Mouse (Mus musculus): ENCODE results near the gene Nmrk2. TPM values are rescaled to one million over a fixed set of nuclear protein-coding genes. Genes with fewer than 3 reads are reported as not detected.
"Not testable (repeated sequence)": the region's sequence is repeated elsewhere in the genome, so short reads cannot be mapped to it uniquely, and the experiment has no call there.

Nmrk2 gene
- polyA plus RNA-seq, 1 experiment, result not detected

GRCm38 (mm10) chr10:81173132-81173531 is 28.7 kb downstream of the Nmrk2 start:
- Histone ChIP-seq H3K4me3 (replicated peaks; ENCODE audit: control insufficient read depth, low read depth, low read length) (peak overlapping the region; percentile 72), H3K27ac (ENCODE audit: control insufficient read depth, insufficient read depth, low read depth, low read length, poor library complexity) (peak overlapping the region; percentile 80), H3K4me1 (ENCODE audit: control insufficient read depth, insufficient read depth, low read length) (peaks cover 7% of the 10 kb centered on the region)
- WGBS, result 6% methylated on average over 21 of the region's 21 CpGs
- TF ChIP-seq CTCF (IDR thresholded peaks at IDR 0.05; ENCODE audit: control insufficient read depth, insufficient read depth, low read length) (peak; percentile 90), POLR2A (IDR thresholded peaks at IDR 0.05; ENCODE audit: borderline replicate concordance, control insufficient read depth, low read depth, low read length) (peak; percentile 66; the same call in 1 of the 2 replicates)

GRCm38 (mm10) chr10:81169411-81169900 is 32.4 kb downstream of the Nmrk2 start:
- H3K27ac ChIP-seq (ENCODE audit: control insufficient read depth, insufficient read depth, low read depth, low read length, poor library complexity); H3K4me1 ChIP-seq (ENCODE audit: control insufficient read depth, insufficient read depth, low read length); H3K4me3 ChIP-seq (replicated peaks; ENCODE audit: control insufficient read depth, low read depth, low read length): not testable (repeated sequence)
- WGBS, result 4% methylated on average over 12 of the region's 14 CpGs

- WGBS, result under 1% methylated on average over 29 of the region's 29 CpGs
- peak overlapping the region; percentile 85 for H3K27ac ChIP-seq (ENCODE audit: control insufficient read depth, insufficient read depth, low read depth, low read length, poor library complexity)
- H3K4me1 ChIP-seq (ENCODE audit: control insufficient read depth, insufficient read depth, low read length), result peaks cover 3% of the 10 kb centered on the region
- TF ChIP-seq CTCF (IDR thresholded peaks at IDR 0.05; ENCODE audit: control insufficient read depth, insufficient read depth, low read length), result no peak; the same call in 1 of the 2 replicates
- TF ChIP-seq POLR2A (IDR thresholded peaks at IDR 0.05; ENCODE audit: borderline replicate concordance, control insufficient read depth, low read depth, low read length), result no peak
- peak overlapping the region; percentile 68 for H3K4me3 ChIP-seq (replicated peaks; ENCODE audit: control insufficient read depth, low read depth, low read length)
Observed at GRCm38 (mm10) chr10:81168521-81169244, 33.2 kb downstream of the Nmrk2 start.

GRCm38 (mm10) chr10:81168087-81168431 is 33.8 kb downstream of the Nmrk2 start:
- WGBS, result under 1% methylated on average over 5 of the region's 5 CpGs
- Histone ChIP-seq H3K27ac (ENCODE audit: control insufficient read depth, insufficient read depth, low read depth, low read length, poor library complexity) (peak overlapping the region; percentile 85), H3K4me1 (ENCODE audit: control insufficient read depth, insufficient read depth, low read length) (peaks cover 1% of the 10 kb centered on the region), H3K4me3 (replicated peaks; ENCODE audit: control insufficient read depth, low read depth, low read length) (peak overlapping the region; percentile 62)
- no peak for TF ChIP-seq POLR2A (IDR thresholded peaks at IDR 0.05; ENCODE audit: borderline replicate concordance, control insufficient read depth, low read depth, low read length)
- TF ChIP-seq CTCF (IDR thresholded peaks at IDR 0.05; ENCODE audit: control insufficient read depth, insufficient read depth, low read length), result no peak

GRCm38 (mm10) chr10:81167200-81168086 is 34.4 kb downstream of the Nmrk2 start, which contains the start of gene Pias4:
TSS of gene Pias4 (minus strand) at chr10:81167923.
- H3K4me1 ChIP-seq (ENCODE audit: control insufficient read depth, insufficient read depth, low read length), result peaks cover 2% of the 10 kb centered on the region
- under 1% methylated on average over 64 of the region's 64 CpGs for WGBS
- H3K4me3 ChIP-seq (replicated peaks; ENCODE audit: control insufficient read depth, low read depth, low read length), result peak within 1 kb of the TSS; percentile 68
- peak within 1 kb of the TSS; percentile 85 for H3K27ac ChIP-seq (ENCODE audit: control insufficient read depth, insufficient read depth, low read depth, low read length, poor library complexity)
- peak; percentile 92 for TF ChIP-seq POLR2A (IDR thresholded peaks at IDR 0.05; ENCODE audit: borderline replicate concordance, control insufficient read depth, low read depth, low read length)
- no peak for TF ChIP-seq CTCF (IDR thresholded peaks at IDR 0.05; ENCODE audit: control insufficient read depth, insufficient read depth, low read length)

GRCm38 (mm10) chr10:81165118-81165517 is 36.7 kb downstream of the Nmrk2 start:
- Histone ChIP-seq H3K4me1 (ENCODE audit: control insufficient read depth, insufficient read depth, low read length) (peaks cover 2% of the 10 kb centered on the region), H3K27ac (ENCODE audit: control insufficient read depth, insufficient read depth, low read depth, low read length, poor library complexity) (no peak overlapping the region), H3K4me3 (replicated peaks; ENCODE audit: control insufficient read depth, low read depth, low read length) (no peak overlapping the region)
- 89% methylated on average over 8 of the region's 8 CpGs for WGBS
- TF ChIP-seq POLR2A (IDR thresholded peaks at IDR 0.05; ENCODE audit: borderline replicate concordance, control insufficient read depth, low read depth, low read length) (no peak), CTCF (IDR thresholded peaks at IDR 0.05; ENCODE audit: control insufficient read depth, insufficient read depth, low read length) (no peak)

GRCm38 (mm10) chr10:81162318-81162652 is 39.6 kb downstream of the Nmrk2 start:
- H3K27ac ChIP-seq (ENCODE audit: control insufficient read depth, insufficient read depth, low read depth, low read length, poor library complexity), result peak overlapping the region; percentile 55; the same call in 1 of the 2 replicates
- no peak for TF ChIP-seq CTCF (IDR thresholded peaks at IDR 0.05; ENCODE audit: control insufficient read depth, insufficient read depth, low read length)
- TF ChIP-seq POLR2A (IDR thresholded peaks at IDR 0.05; ENCODE audit: borderline replicate concordance, control insufficient read depth, low read depth, low read length), result no peak
- no peak overlapping the region for H3K4me3 ChIP-seq (replicated peaks; ENCODE audit: control insufficient read depth, low read depth, low read length)
- 36% methylated on average over 2 of the region's 2 CpGs for WGBS
- H3K4me1 ChIP-seq (ENCODE audit: control insufficient read depth, insufficient read depth, low read length), result peaks cover 2% of the 10 kb centered on the region

GRCm38 (mm10) chr10:81161602-81162317 is 40.1 kb downstream of the Nmrk2 start:
- 67% methylated on average over 8 of the region's 8 CpGs for WGBS
- Histone ChIP-seq H3K27ac (ENCODE audit: control insufficient read depth, insufficient read depth, low read depth, low read length, poor library complexity) (0 out of 2 replicates have a peak overlapping the region, but pooled peaks have one; percentile 55), H3K4me3 (replicated peaks; ENCODE audit: control insufficient read depth, low read depth, low read length) (no peak overlapping the region), H3K4me1 (ENCODE audit: control insufficient read depth, insufficient read depth, low read length) (peaks cover 2% of the 10 kb centered on the region)
- TF ChIP-seq POLR2A (IDR thresholded peaks at IDR 0.05; ENCODE audit: borderline replicate concordance, control insufficient read depth, low read depth, low read length), result no peak
- no peak for TF ChIP-seq CTCF (IDR thresholded peaks at IDR 0.05; ENCODE audit: control insufficient read depth, insufficient read depth, low read length)

Measured in bone marrow, adult 2 months (tissue).